Mouse (Mus musculus): ENCODE measurements at regions not wholly inside any gene's neighbourhood (a gene's known extent, or its start where the extent isn't known, plus 50 kb on each side); places are given as distances from the start of the nearest gene placed in this dataset.

GRCm38 (mm10) chr5:4500599-4500998 is 257.2 kb downstream of the Fzd1 start:
- no peak overlapping the region for H3K4me3 ChIP-seq (ENCODE audit: low read depth, low read length)
- peaks cover 13% of the 10 kb centered on the region; the same call in 1 of the 2 replicates for H3K4me1 ChIP-seq (ENCODE audit: insufficient read depth, low read length)
- WGBS, result 85% methylated on average over 3 of the region's 3 CpGs
- H3K9ac ChIP-seq (replicated peaks; ENCODE audit: low read length, poor library complexity, severe bottlenecking), result no peak overlapping the region
- no peaks in the 10 kb centered on the region for H3K27me3 ChIP-seq (ENCODE audit: insufficient read depth, low read length)
- H3K4me2 ChIP-seq (ENCODE audit: low read depth, low read length, poor library complexity, severe bottlenecking), result no peak overlapping the region
- TF ChIP-seq CTCF (IDR thresholded peaks at IDR 0.05), result no peak
- H3K9me3 ChIP-seq (ENCODE audit: low read length), result no peaks in the 10 kb centered on the region
- no peak for DNase-seq (ENCODE audit: low spot score)
- no peak overlapping the region for H3K27ac ChIP-seq (ENCODE audit: low read depth, low read length)
- ATAC-seq (ENCODE audit: low FRiP score), result no peak
- no peaks in the 10 kb centered on the region for H3K36me3 ChIP-seq (ENCODE audit: insufficient read depth, low read length)

DNA sequence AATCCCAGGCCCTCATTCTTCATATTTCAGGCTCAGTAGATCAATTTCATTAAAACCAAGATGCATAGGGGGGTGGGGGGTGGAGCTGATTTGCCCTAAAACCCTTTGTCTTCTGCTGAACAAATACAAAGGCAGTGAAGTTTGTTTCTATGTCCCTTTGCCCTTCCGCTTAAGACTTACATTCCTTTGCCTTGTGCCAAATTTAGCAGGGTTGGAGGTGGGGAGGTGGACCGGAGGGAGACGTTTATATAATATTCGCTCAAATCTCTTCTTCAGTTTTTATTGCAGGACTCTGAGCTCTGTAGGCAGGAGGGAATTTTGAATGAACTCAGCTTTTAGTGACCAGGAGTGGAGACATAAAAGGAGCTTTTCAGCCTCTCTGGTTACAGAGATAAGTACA is 258.8 kb downstream of the Fzd1 start:
- H3K4me2 ChIP-seq (ENCODE audit: low read depth, low read length, poor library complexity, severe bottlenecking), result no peak overlapping the region
- no peaks in the 10 kb centered on the region for H3K27me3 ChIP-seq (ENCODE audit: insufficient read depth, low read length)
- WGBS, result 20% methylated on average over 4 of the region's 4 CpGs
- H3K36me3 ChIP-seq (ENCODE audit: insufficient read depth, low read length), result no peaks in the 10 kb centered on the region
- no peak for DNase-seq (ENCODE audit: low spot score)
- H3K4me1 ChIP-seq (ENCODE audit: insufficient read depth, low read length), result peaks cover 13% of the 10 kb centered on the region; the same call in 1 of the 2 replicates
- H3K4me3 ChIP-seq (ENCODE audit: low read depth, low read length), result no peak overlapping the region
- TF ChIP-seq CTCF (IDR thresholded peaks at IDR 0.05), result no peak
- H3K27ac ChIP-seq (ENCODE audit: low read depth, low read length), result no peak overlapping the region; the same call in 1 of the 2 replicates
- no peaks in the 10 kb centered on the region for H3K9me3 ChIP-seq (ENCODE audit: low read length)
- no peak for ATAC-seq (ENCODE audit: low FRiP score)
- no peak overlapping the region for H3K9ac ChIP-seq (replicated peaks; ENCODE audit: low read length, poor library complexity, severe bottlenecking)

DNA sequence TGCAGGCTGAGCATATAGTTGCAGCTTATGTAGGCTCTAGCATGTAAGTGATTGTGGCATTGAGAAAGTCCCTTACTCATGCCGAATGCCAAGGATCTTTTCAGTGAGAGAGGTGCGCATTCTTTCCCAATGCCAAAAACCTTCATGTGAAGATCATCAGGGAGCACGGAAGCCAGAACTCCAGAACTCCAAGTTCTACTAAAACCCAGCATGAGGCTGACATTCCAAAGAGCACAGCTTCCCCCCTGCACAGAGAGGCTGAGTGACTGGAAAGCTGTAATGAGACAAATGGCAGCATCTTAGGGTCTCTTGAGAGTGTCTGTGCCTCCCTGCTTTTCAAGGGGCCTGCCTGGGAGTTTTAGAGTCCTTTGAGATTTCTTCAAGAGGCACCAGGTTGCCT is 259.4 kb downstream of the Fzd1 start:
- Histone ChIP-seq H3K9me3 (ENCODE audit: low read length) (no peaks in the 10 kb centered on the region), H3K36me3 (ENCODE audit: insufficient read depth, low read length) (no peaks in the 10 kb centered on the region), H3K9ac (replicated peaks; ENCODE audit: low read length, poor library complexity, severe bottlenecking) (no peak overlapping the region), H3K4me1 (ENCODE audit: insufficient read depth, low read length) (peaks cover 13% of the 10 kb centered on the region; the same call in 1 of the 2 replicates), H3K4me2 (ENCODE audit: low read depth, low read length, poor library complexity, severe bottlenecking) (no peak overlapping the region), H3K27me3 (ENCODE audit: insufficient read depth, low read length) (no peaks in the 10 kb centered on the region), H3K4me3 (ENCODE audit: low read depth, low read length) (no peak overlapping the region), H3K27ac (ENCODE audit: low read depth, low read length) (no peak overlapping the region)
- no peak for TF ChIP-seq CTCF (IDR thresholded peaks at IDR 0.05)
- ATAC-seq (ENCODE audit: low FRiP score), result no peak
- 63% methylated on average over 3 of the region's 3 CpGs for WGBS
- no peak for DNase-seq (ENCODE audit: low spot score)

- no peak overlapping the region for H3K9ac ChIP-seq (replicated peaks; ENCODE audit: low read length, poor library complexity, severe bottlenecking)
- no peaks in the 10 kb centered on the region for H3K36me3 ChIP-seq (ENCODE audit: insufficient read depth, low read length)
- H3K4me2 ChIP-seq (ENCODE audit: low read depth, low read length, poor library complexity, severe bottlenecking), result 0 out of 2 replicates have a peak overlapping the region, but pooled peaks have one; percentile 12
- WGBS, result 33% methylated on average over 3 of the region's 3 CpGs
- no peak overlapping the region for H3K4me3 ChIP-seq (ENCODE audit: low read depth, low read length)
- DNase-seq (ENCODE audit: low spot score) (no peak), ATAC-seq (ENCODE audit: low FRiP score) (no peak)
- no peak for TF ChIP-seq CTCF (IDR thresholded peaks at IDR 0.05)
- H3K27me3 ChIP-seq (ENCODE audit: insufficient read depth, low read length), result no peaks in the 10 kb centered on the region
- peaks cover 13% of the 10 kb centered on the region; the same call in 1 of the 2 replicates for H3K4me1 ChIP-seq (ENCODE audit: insufficient read depth, low read length)
- no peaks in the 10 kb centered on the region for H3K9me3 ChIP-seq (ENCODE audit: low read length)
- no peak overlapping the region for H3K27ac ChIP-seq (ENCODE audit: low read depth, low read length)
These were observed 261.0 kb downstream of the Fzd1 start for GRCm38 (mm10) chr5:4496907-4497200.

DNA sequence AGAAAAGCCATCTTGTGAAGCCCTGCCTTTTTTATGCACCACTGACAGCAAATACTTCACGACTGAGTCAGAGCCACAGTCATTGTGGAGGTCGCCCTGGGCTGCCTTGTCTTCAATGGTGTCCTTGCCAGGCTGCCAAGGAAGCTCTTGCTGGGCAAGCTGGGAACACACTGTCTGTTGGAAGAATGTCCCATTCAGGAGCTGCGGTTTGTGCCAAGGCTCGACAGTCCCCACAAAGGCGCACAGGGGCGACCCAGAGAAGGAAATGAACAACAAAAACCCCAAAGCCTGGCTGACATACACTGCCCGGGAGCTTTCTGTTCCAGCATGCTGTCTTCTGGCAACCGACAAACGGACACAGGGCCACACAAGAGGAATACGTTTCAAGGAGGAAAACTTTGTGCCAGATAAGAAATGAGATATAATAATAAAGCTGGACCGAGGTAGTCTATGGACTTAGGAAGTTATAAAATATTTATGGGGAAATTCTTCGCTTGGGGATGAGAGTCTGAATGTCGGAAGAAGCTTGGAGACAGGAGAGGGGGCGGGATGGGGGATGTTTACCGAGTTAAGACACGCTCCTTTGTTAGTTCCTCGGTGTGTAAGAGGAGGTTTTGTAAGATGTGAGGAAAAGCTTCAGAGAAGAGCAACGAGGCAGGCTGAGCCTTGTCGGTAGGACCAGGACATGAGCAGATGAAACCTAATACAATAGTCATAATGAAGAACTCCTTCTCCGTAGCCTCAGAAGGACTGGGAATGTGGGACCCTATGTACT is 261.5 kb downstream of the Fzd1 start:
- WGBS, result 14% methylated on average over 20 of the region's 20 CpGs

DNA sequence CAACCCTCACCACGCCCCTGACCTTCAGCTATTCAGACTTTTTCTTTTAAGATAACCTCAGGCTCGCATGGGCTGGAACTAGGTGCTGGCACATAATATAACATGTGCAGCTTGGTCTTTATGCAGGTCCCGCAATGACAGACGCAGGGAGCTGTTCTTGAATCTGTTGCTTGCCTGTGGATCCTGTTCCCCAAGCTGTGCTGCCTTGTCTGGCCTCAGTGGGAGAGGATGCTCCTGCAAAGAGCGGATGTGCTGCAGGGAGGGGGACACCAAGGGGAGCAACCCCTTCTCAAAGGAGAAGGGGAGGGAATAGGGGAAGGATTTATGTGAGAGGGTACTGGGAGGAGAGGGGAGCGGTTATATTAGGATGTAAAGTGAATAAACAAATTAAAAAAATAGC is 262.4 kb downstream of the Fzd1 start:
- 52% methylated on average over 6 of the region's 6 CpGs for WGBS
- no peaks in the 10 kb centered on the region for H3K27me3 ChIP-seq (ENCODE audit: insufficient read depth, low read length)
- peaks cover 10% of the 10 kb centered on the region; the same call in 1 of the 2 replicates for H3K4me1 ChIP-seq (ENCODE audit: insufficient read depth, low read length)
- no peak overlapping the region for H3K27ac ChIP-seq (ENCODE audit: low read depth, low read length)
- no peak overlapping the region for H3K9ac ChIP-seq (replicated peaks; ENCODE audit: low read length, poor library complexity, severe bottlenecking)
- no peaks in the 10 kb centered on the region for H3K36me3 ChIP-seq (ENCODE audit: insufficient read depth, low read length)
- H3K4me2 ChIP-seq (ENCODE audit: low read depth, low read length, poor library complexity, severe bottlenecking), result no peak overlapping the region
- no peak for TF ChIP-seq CTCF (IDR thresholded peaks at IDR 0.05)
- no peak overlapping the region for H3K4me3 ChIP-seq (ENCODE audit: low read depth, low read length)
- ATAC-seq (ENCODE audit: low FRiP score), result no peak
- DNase-seq (ENCODE audit: low spot score), result no peak
- H3K9me3 ChIP-seq (ENCODE audit: low read length), result no peaks in the 10 kb centered on the region

More for the DNA sequence above, 261.5 kb downstream of the Fzd1 start:
- TF ChIP-seq CTCF (IDR thresholded peaks at IDR 0.05), result no peak
- H3K9ac ChIP-seq (replicated peaks; ENCODE audit: low read length, poor library complexity, severe bottlenecking), result no peak overlapping the region
- no peaks in the 10 kb centered on the region for H3K9me3 ChIP-seq (ENCODE audit: low read length)
- no peaks in the 10 kb centered on the region for H3K27me3 ChIP-seq (ENCODE audit: insufficient read depth, low read length)
- ATAC-seq (ENCODE audit: low FRiP score) (peak; percentile 83), DNase-seq (ENCODE audit: low spot score) (peak; percentile 90)
- H3K4me2 ChIP-seq (ENCODE audit: low read depth, low read length, poor library complexity, severe bottlenecking), result peak overlapping the region; percentile 12; the same call in 1 of the 2 replicates
- H3K4me3 ChIP-seq (ENCODE audit: low read depth, low read length), result no peak overlapping the region
- H3K4me1 ChIP-seq (ENCODE audit: insufficient read depth, low read length), result peaks cover 13% of the 10 kb centered on the region; the same call in 1 of the 2 replicates
- H3K27ac ChIP-seq (ENCODE audit: low read depth, low read length), result no peak overlapping the region
- no peaks in the 10 kb centered on the region for H3K36me3 ChIP-seq (ENCODE audit: insufficient read depth, low read length)

All from midbrain, postnatal 0 days (tissue).